Mouse (Mus musculus): ENCODE results near the gene Cebpb. TPM values are rescaled to one million over a fixed set of nuclear protein-coding genes. Genes with fewer than 3 reads are reported as not detected.

The Cebpb gene
- polyA plus RNA-seq, 1 experiment from 2014 or later = 0.14 TPM

- Histone ChIP-seq H3K9me3 (replicated peaks) (no peaks in the 10 kb centered on the region), H3K9ac (no peak overlapping the region), H3K27ac (no peak overlapping the region), H3K4me1 (no peaks in the 10 kb centered on the region), H3K4me2 (no peak overlapping the region), H3K4me3 (no peak overlapping the region), H3K27me3 (no peaks in the 10 kb centered on the region), H3K36me3 (ENCODE audit: poor library complexity, severe bottlenecking) (no peaks in the 10 kb centered on the region)
- no peak for ATAC-seq
- 41% methylated on average over 13 of the region's 13 CpGs for WGBS
Observed at GRCm38 (mm10) chr2:167672212-167672685, 16.5 kb upstream of the Cebpb start.

- Histone ChIP-seq H3K9me3 (replicated peaks) (no peaks in the 10 kb centered on the region), H3K4me1 (no peaks in the 10 kb centered on the region), H3K27me3 (peaks cover 5% of the 10 kb centered on the region; the same call in 1 of the 2 replicates), H3K4me3 (no peak overlapping the region), H3K9ac (no peak overlapping the region), H3K4me2 (no peak overlapping the region), H3K27ac (no peak overlapping the region), H3K36me3 (ENCODE audit: poor library complexity, severe bottlenecking) (no peaks in the 10 kb centered on the region)
- WGBS = 42% methylated on average over 14 of the region's 14 CpGs
- no peak for ATAC-seq
Observed at GRCm38 (mm10) chr2:167675120-167675909, 13.4 kb upstream of the Cebpb start.

DNA sequence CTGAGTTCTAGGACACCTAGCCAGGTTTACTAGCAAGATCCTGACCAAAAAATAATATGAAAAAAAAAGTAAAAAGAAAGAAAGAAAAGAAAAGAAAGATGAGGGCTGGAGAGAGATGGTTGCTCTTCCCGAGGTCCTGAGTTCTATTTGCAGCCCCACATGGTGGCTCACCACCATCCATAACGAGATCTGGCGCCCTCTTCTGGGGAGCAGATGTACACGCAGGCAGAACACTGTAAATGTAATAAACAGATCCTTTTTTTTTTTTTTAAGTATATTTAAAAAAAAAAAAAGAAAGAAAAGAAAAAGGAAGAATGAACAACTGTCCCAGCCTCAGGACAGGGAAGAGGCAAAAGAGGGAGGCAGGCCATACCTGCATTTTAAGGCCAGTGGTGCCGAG lies 10.1 kb upstream of the Cebpb start:
- Histone ChIP-seq H3K36me3 (ENCODE audit: poor library complexity, severe bottlenecking) (no peaks in the 10 kb centered on the region), H3K4me1 (no peaks in the 10 kb centered on the region), H3K27me3 (peaks cover 5% of the 10 kb centered on the region; the same call in 1 of the 2 replicates), H3K4me2 (no peak overlapping the region), H3K27ac (no peak overlapping the region), H3K4me3 (no peak overlapping the region), H3K9me3 (replicated peaks) (no peaks in the 10 kb centered on the region), H3K9ac (no peak overlapping the region)
- 46% methylated on average over 5 of the region's 5 CpGs for WGBS
- no peak for ATAC-seq

GRCm38 (mm10) chr2:167679902-167680430 lies 8.7 kb upstream of the Cebpb start:
- no peak overlapping the region for H3K9ac ChIP-seq
- peaks cover 9% of the 10 kb centered on the region; the same call in 1 of the 2 replicates for H3K27me3 ChIP-seq
- H3K4me2 ChIP-seq = no peak overlapping the region
- 2% methylated on average over 13 of the region's 13 CpGs for WGBS
- H3K36me3 ChIP-seq (ENCODE audit: poor library complexity, severe bottlenecking) = no peaks in the 10 kb centered on the region
- H3K4me1 ChIP-seq = no peaks in the 10 kb centered on the region
- peak; percentile 69; the same call in 1 of the 2 replicates for ATAC-seq
- H3K4me3 ChIP-seq = no peak overlapping the region
- H3K9me3 ChIP-seq (replicated peaks) = no peaks in the 10 kb centered on the region
- no peak overlapping the region for H3K27ac ChIP-seq

GRCm38 (mm10) chr2:167680657-167681056 lies 8.1 kb upstream of the Cebpb start:
- no peak overlapping the region for H3K9ac ChIP-seq
- 51% methylated on average over 5 of the region's 5 CpGs for WGBS

DNA sequence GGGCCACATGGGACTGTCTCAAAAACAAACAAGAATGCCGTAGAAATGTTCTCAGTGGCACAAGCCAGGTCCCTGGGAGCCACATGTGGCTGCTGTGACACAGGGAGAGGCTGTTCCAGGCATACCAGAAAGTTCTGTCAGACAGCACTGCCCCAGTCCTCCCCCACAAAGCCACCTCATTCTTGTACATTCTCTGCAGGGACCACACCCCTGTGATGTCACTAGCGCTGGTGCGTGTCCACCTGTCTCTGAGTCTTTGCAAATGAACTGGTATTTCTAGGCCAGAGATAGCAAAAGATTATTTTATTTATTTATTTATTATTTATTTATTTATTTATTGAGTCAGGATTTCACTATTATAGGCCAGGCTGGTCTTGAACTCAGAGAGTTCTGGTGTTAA lies 5.0 kb upstream of the Cebpb start:
- Histone ChIP-seq H3K4me3 (no peak overlapping the region), H3K4me2 (no peak overlapping the region), H3K27ac (no peak overlapping the region), H3K9me3 (replicated peaks) (no peaks in the 10 kb centered on the region), H3K4me1 (no peaks in the 10 kb centered on the region), H3K36me3 (ENCODE audit: poor library complexity, severe bottlenecking) (no peaks in the 10 kb centered on the region), H3K9ac (no peak overlapping the region), H3K27me3 (peaks cover 35% of the 10 kb centered on the region)
- ATAC-seq = no peak
- WGBS = 89% methylated on average over 3 of the region's 3 CpGs

More at GRCm38 (mm10) chr2:167680657-167681056, 8.1 kb upstream of the Cebpb start:
- H3K36me3 ChIP-seq (ENCODE audit: poor library complexity, severe bottlenecking) = no peaks in the 10 kb centered on the region
- H3K4me2 ChIP-seq = no peak overlapping the region
- H3K9me3 ChIP-seq (replicated peaks) = no peaks in the 10 kb centered on the region
- H3K4me1 ChIP-seq = no peaks in the 10 kb centered on the region
- ATAC-seq = no peak
- H3K27ac ChIP-seq = no peak overlapping the region
- peaks cover 13% of the 10 kb centered on the region; the same call in 1 of the 2 replicates for H3K27me3 ChIP-seq
- no peak overlapping the region for H3K4me3 ChIP-seq

- Histone ChIP-seq H3K4me1 (peaks cover 11% of the 10 kb centered on the region), H3K4me3 (no peak overlapping the region), H3K9ac (no peak overlapping the region), H3K36me3 (ENCODE audit: poor library complexity, severe bottlenecking) (no peaks in the 10 kb centered on the region), H3K9me3 (replicated peaks) (no peaks in the 10 kb centered on the region), H3K4me2 (no peak overlapping the region), H3K27me3 (peaks cover 48% of the 10 kb centered on the region), H3K27ac (no peak overlapping the region)
- ATAC-seq = peak; percentile 23; the same call in 1 of the 2 replicates
- WGBS = 6% methylated on average over 8 of the region's 8 CpGs
Observed at GRCm38 (mm10) chr2:167685137-167685536, 3.6 kb upstream of the Cebpb start.

GRCm38 (mm10) chr2:167685865-167686264 lies 2.9 kb upstream of the Cebpb start:
- no peaks in the 10 kb centered on the region for H3K36me3 ChIP-seq (ENCODE audit: poor library complexity, severe bottlenecking)
- 83% methylated on average over 3 of the region's 3 CpGs for WGBS
- H3K27me3 ChIP-seq = peaks cover 55% of the 10 kb centered on the region
- no peak for ATAC-seq
- no peak overlapping the region for H3K4me3 ChIP-seq
- H3K9ac ChIP-seq = no peak overlapping the region
- H3K4me2 ChIP-seq = no peak overlapping the region
- H3K27ac ChIP-seq = no peak overlapping the region
- H3K4me1 ChIP-seq = peaks cover 11% of the 10 kb centered on the region
- H3K9me3 ChIP-seq (replicated peaks) = no peaks in the 10 kb centered on the region

GRCm38 (mm10) chr2:167686382-167687249 lies 2.1 kb upstream of the Cebpb start:
- Histone ChIP-seq H3K36me3 (ENCODE audit: poor library complexity, severe bottlenecking) (no peaks in the 10 kb centered on the region), H3K27ac (no peak overlapping the region), H3K9me3 (replicated peaks) (no peaks in the 10 kb centered on the region), H3K4me2 (no peak overlapping the region), H3K4me1 (peaks cover 11% of the 10 kb centered on the region), H3K9ac (no peak overlapping the region), H3K4me3 (no peak overlapping the region), H3K27me3 (peaks cover 62% of the 10 kb centered on the region)
- ATAC-seq = no peak
- 81% methylated on average over 16 of the region's 16 CpGs for WGBS

- peaks cover 11% of the 10 kb centered on the region for H3K4me1 ChIP-seq
- peaks cover 68% of the 10 kb centered on the region for H3K27me3 ChIP-seq
- H3K27ac ChIP-seq = no peak overlapping the region
- no peaks in the 10 kb centered on the region for H3K36me3 ChIP-seq (ENCODE audit: poor library complexity, severe bottlenecking)
- H3K9ac ChIP-seq = no peak overlapping the region
- H3K9me3 ChIP-seq (replicated peaks) = no peaks in the 10 kb centered on the region
- no peak overlapping the region for H3K4me2 ChIP-seq
- ATAC-seq = no peak
- WGBS = 79% methylated on average over 4 of the region's 4 CpGs
- no peak overlapping the region for H3K4me3 ChIP-seq
Observed at GRCm38 (mm10) chr2:167687250-167687586, 1.5 kb upstream of the Cebpb start.

- no peak for ATAC-seq
- 56% methylated on average over 11 of the region's 11 CpGs for WGBS
- no peaks in the 10 kb centered on the region for H3K9me3 ChIP-seq (replicated peaks)
- no peak overlapping the region for H3K4me3 ChIP-seq
- no peaks in the 10 kb centered on the region for H3K36me3 ChIP-seq (ENCODE audit: poor library complexity, severe bottlenecking)
- no peak overlapping the region for H3K9ac ChIP-seq
- H3K27ac ChIP-seq = no peak overlapping the region
- H3K4me2 ChIP-seq = no peak overlapping the region
- peaks cover 73% of the 10 kb centered on the region for H3K27me3 ChIP-seq
- peaks cover 11% of the 10 kb centered on the region for H3K4me1 ChIP-seq
Observed at GRCm38 (mm10) chr2:167687651-167688101, 1.0 kb upstream of the Cebpb start.

GRCm38 (mm10) chr2:167688126-167688497 lies 603 bp upstream of the Cebpb start:
- H3K4me3 ChIP-seq = peak overlapping the region; percentile 63; the same call in 1 of the 2 replicates
- no peak overlapping the region for H3K9ac ChIP-seq
- peaks cover 76% of the 10 kb centered on the region for H3K27me3 ChIP-seq
- H3K27ac ChIP-seq = no peak overlapping the region
- H3K36me3 ChIP-seq (ENCODE audit: poor library complexity, severe bottlenecking) = no peaks in the 10 kb centered on the region
- peak overlapping the region; percentile 95 for H3K4me2 ChIP-seq
- 24% methylated on average over 12 of the region's 12 CpGs for WGBS
- H3K9me3 ChIP-seq (replicated peaks) = no peaks in the 10 kb centered on the region
- peak; percentile 43 for ATAC-seq
- peaks cover 11% of the 10 kb centered on the region for H3K4me1 ChIP-seq

Data from forebrain, embryonic 13.5 days (tissue).